Mouse (Mus musculus) lung, adult 2 months (tissue): ENCODE measurements around the gene Phykpl.

Experiments
- CTCF ChIP-seq: fragments of 200-500 bp; IDR thresholded peaks from 2 replicates; pipeline ENCODE4 v1.5.1; 2011; ENCODE audit warnings: mild to moderate bottlenecking, low read length, control low read depth; ENCODE audit not compliant: insufficient read depth
- POLR2A ChIP-seq: fragments of 200-500 bp; IDR thresholded peaks from 2 replicates; pipeline ENCODE4 v1.6.1; 2011; ENCODE audit warnings: low read depth, mild to moderate bottlenecking, control low read depth, low read length, borderline replicate concordance; ENCODE audit errors: extremely low read depth

DNA sequence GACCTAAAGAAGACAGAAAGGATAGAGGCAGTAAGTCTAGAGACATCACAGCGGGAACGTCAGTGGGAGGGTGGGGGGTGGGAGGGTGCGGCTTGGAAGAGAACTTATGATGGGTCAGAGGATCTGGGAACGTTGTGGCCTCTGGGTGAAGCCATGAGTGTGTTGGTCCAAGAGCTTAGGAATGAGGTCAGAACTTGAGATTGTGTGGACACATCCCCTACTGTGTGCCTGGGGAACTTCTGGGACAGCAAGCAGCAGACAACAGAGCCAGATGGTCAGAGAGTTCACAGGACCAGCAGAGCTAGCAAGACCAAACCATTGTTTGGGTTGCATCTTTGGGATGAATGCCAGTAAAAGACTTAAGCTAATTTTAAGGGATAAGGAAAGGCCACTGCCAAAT, 15.8 kb upstream of the Phykpl start:
- TF ChIP-seq CTCF (no peak), POLR2A (no peak)
